Mouse (Mus musculus): ENCODE results near the gene Cox7a1. TPM values are rescaled to one million over a fixed set of nuclear protein-coding genes. Genes with fewer than 3 reads are reported as not detected.

Gene Cox7a1
- polyA plus RNA-seq, 1 experiment from 2014 or later: 43.0 TPM

- WGBS: 76% methylated on average over 3 of the region's 3 CpGs
- no peak for TF ChIP-seq CTCF (IDR thresholded peaks at IDR 0.05; ENCODE audit: low read depth)
These were observed 37.5 kb downstream of the Cox7a1 start for GRCm38 (mm10) chr7:30221433-30221832.

GRCm38 (mm10) chr7:30222205-30222604 is 38.3 kb downstream of the Cox7a1 start:
- no peaks in the 10 kb centered on the region for H3K27me3 ChIP-seq (ENCODE audit: insufficient read depth, low read length)
- H3K4me3 ChIP-seq (replicated peaks; ENCODE audit: low read depth, low read length): no peak overlapping the region
- no peak for TF ChIP-seq CTCF (IDR thresholded peaks at IDR 0.05; ENCODE audit: low read depth)
- no peak overlapping the region for H3K27ac ChIP-seq
- ATAC-seq (replicated peaks; ENCODE audit: low FRiP score, low read depth) (no peak), DNase-seq (ENCODE audit: low spot score) (no peak)
- H3K4me2 ChIP-seq (ENCODE audit: low read length): no peak overlapping the region
- H3K4me1 ChIP-seq (replicated peaks; ENCODE audit: insufficient read depth, low read length): no peaks in the 10 kb centered on the region
- H3K9me3 ChIP-seq (replicated peaks; ENCODE audit: low read length): no peaks in the 10 kb centered on the region
- 93% methylated on average over 5 of the region's 5 CpGs for WGBS
- H3K36me3 ChIP-seq (ENCODE audit: insufficient read depth, low read length): peaks cover 25% of the 10 kb centered on the region
- H3K9ac ChIP-seq (ENCODE audit: low read depth, low read length): no peak overlapping the region

More at GRCm38 (mm10) chr7:30221433-30221832, 37.5 kb downstream of the Cox7a1 start:
- Histone ChIP-seq H3K4me2 (ENCODE audit: low read length) (no peak overlapping the region), H3K36me3 (ENCODE audit: insufficient read depth, low read length) (peaks cover 19% of the 10 kb centered on the region), H3K9ac (ENCODE audit: low read depth, low read length) (no peak overlapping the region), H3K9me3 (replicated peaks; ENCODE audit: low read length) (no peaks in the 10 kb centered on the region), H3K27me3 (ENCODE audit: insufficient read depth, low read length) (no peaks in the 10 kb centered on the region), H3K4me1 (replicated peaks; ENCODE audit: insufficient read depth, low read length) (no peaks in the 10 kb centered on the region), H3K4me3 (replicated peaks; ENCODE audit: low read depth, low read length) (no peak overlapping the region), H3K27ac (no peak overlapping the region)
- DNase-seq (ENCODE audit: low spot score) (no peak), ATAC-seq (replicated peaks; ENCODE audit: low FRiP score, low read depth) (no peak)

- no peaks in the 10 kb centered on the region for H3K4me1 ChIP-seq (replicated peaks; ENCODE audit: insufficient read depth, low read length)
- H3K27ac ChIP-seq: no peak overlapping the region
- peaks cover 25% of the 10 kb centered on the region for H3K36me3 ChIP-seq (ENCODE audit: insufficient read depth, low read length)
- no peak for DNase-seq (ENCODE audit: low spot score)
- H3K4me3 ChIP-seq (replicated peaks; ENCODE audit: low read depth, low read length): no peak overlapping the region
- H3K27me3 ChIP-seq (ENCODE audit: insufficient read depth, low read length): no peaks in the 10 kb centered on the region
- ATAC-seq (replicated peaks; ENCODE audit: low FRiP score, low read depth): no peak
- 92% methylated on average over 12 of the region's 12 CpGs for WGBS
- TF ChIP-seq CTCF (IDR thresholded peaks at IDR 0.05; ENCODE audit: low read depth): no peak
- no peaks in the 10 kb centered on the region for H3K9me3 ChIP-seq (replicated peaks; ENCODE audit: low read length)
- no peak overlapping the region for H3K9ac ChIP-seq (ENCODE audit: low read depth, low read length)
- H3K4me2 ChIP-seq (ENCODE audit: low read length): no peak overlapping the region
These were observed 40.3 kb downstream of the Cox7a1 start for GRCm38 (mm10) chr7:30224206-30224605.

- no peak for TF ChIP-seq CTCF (IDR thresholded peaks at IDR 0.05; ENCODE audit: low read depth)
- Histone ChIP-seq H3K36me3 (ENCODE audit: insufficient read depth, low read length) (peaks cover 11% of the 10 kb centered on the region), H3K4me3 (replicated peaks; ENCODE audit: low read depth, low read length) (peak overlapping the region; percentile 75), H3K9me3 (replicated peaks; ENCODE audit: low read length) (no peaks in the 10 kb centered on the region), H3K27me3 (ENCODE audit: insufficient read depth, low read length) (no peaks in the 10 kb centered on the region), H3K4me2 (ENCODE audit: low read length) (peak overlapping the region; percentile 74), H3K4me1 (replicated peaks; ENCODE audit: insufficient read depth, low read length) (peaks cover 10% of the 10 kb centered on the region), H3K27ac (no peak overlapping the region), H3K9ac (ENCODE audit: low read depth, low read length) (peak overlapping the region; percentile 51)
- ATAC-seq (replicated peaks; ENCODE audit: low FRiP score, low read depth) (peak; percentile 4; the same call in 1 of the 2 replicates), DNase-seq (ENCODE audit: low spot score) (no peak)
- WGBS: 0% methylated on average over 16 of the region's 16 CpGs
These were observed 47.4 kb downstream of the Cox7a1 start for GRCm38 (mm10) chr7:30231328-30231668.

DNA sequence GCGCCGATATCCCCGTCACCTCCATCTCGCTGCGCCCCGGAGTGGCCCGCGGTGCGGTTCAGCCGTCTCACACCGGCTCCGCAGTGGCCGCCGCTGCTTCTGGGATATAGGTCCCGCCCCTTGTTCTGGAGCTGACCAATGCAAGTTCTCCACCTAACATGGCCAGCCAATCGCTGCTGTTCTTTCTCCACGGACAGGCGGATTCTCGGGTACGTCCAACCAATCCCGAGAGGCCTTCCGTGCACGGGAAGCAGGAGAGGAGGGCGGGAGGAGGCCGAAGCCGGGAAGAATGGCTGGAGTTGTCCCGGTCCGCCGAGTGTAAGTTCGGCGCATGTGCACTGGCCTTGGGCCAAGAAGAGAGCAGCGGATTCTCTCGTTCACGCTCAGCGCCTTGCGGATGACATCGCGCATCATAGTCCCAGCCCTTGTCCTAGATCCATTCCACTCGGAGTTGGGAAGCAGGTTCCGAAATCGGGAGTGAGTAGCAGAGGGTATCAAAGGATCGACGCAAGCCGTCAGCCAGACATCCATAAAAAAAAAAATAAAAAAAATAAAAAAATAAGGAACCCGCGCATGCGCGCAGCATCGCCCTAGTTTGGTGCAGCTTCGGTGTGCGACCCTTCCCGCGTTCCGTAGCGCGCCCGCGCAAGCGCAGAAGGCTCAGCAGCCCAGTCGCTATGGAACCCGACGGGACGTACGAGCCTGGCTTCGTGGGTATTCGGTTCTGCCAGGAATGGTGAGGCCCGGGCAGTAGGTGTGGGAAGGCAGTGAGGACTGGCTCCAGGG is 47.9 kb downstream of the Cox7a1 start, which contains the start of the genes Polr2i and Tbcb:
Gene Polr2i (plus strand): TSS at position 280 of the 786 bp plus-strand sequence.
Gene Tbcb (minus strand): TSS at position 604 of the 786 bp plus-strand sequence.
- no peak for TF ChIP-seq CTCF (IDR thresholded peaks at IDR 0.05; ENCODE audit: low read depth)
- no peaks in the 10 kb centered on the region for H3K9me3 ChIP-seq (replicated peaks; ENCODE audit: low read length)
- WGBS: under 1% methylated on average over 67 of the region's 67 CpGs
- H3K36me3 ChIP-seq (ENCODE audit: insufficient read depth, low read length): 0 out of 2 replicates have a peak, but pooled peaks cover 6% of the 10 kb centered on the region
- H3K4me2 ChIP-seq (ENCODE audit: low read length): peak within 1 kb of the TSS; percentile 74
- ATAC-seq (replicated peaks; ENCODE audit: low FRiP score, low read depth) (peak; percentile 95), DNase-seq (ENCODE audit: low spot score) (peak; percentile 100)
- peaks cover 10% of the 10 kb centered on the region for H3K4me1 ChIP-seq (replicated peaks; ENCODE audit: insufficient read depth, low read length)
- H3K27ac ChIP-seq: peak within 1 kb of the TSS; percentile 93
- no peaks in the 10 kb centered on the region for H3K27me3 ChIP-seq (ENCODE audit: insufficient read depth, low read length)
- peak within 1 kb of the TSS; percentile 83 for H3K9ac ChIP-seq (ENCODE audit: low read depth, low read length)
- H3K4me3 ChIP-seq (replicated peaks; ENCODE audit: low read depth, low read length): peak within 1 kb of the TSS; percentile 75

- Histone ChIP-seq H3K4me1 (replicated peaks; ENCODE audit: insufficient read depth, low read length) (peaks cover 10% of the 10 kb centered on the region), H3K4me3 (replicated peaks; ENCODE audit: low read depth, low read length) (peak overlapping the region; percentile 75), H3K36me3 (ENCODE audit: insufficient read depth, low read length) (0 out of 2 replicates have a peak, but pooled peaks cover 4% of the 10 kb centered on the region), H3K4me2 (ENCODE audit: low read length) (peak overlapping the region; percentile 74), H3K9ac (ENCODE audit: low read depth, low read length) (peak overlapping the region; percentile 83), H3K27me3 (ENCODE audit: insufficient read depth, low read length) (no peaks in the 10 kb centered on the region), H3K9me3 (replicated peaks; ENCODE audit: low read length) (no peaks in the 10 kb centered on the region), H3K27ac (peak overlapping the region; percentile 93)
- WGBS: 4% methylated on average over 24 of the region's 24 CpGs
- ATAC-seq (replicated peaks; ENCODE audit: low FRiP score, low read depth) (peak; percentile 23), DNase-seq (ENCODE audit: low spot score) (peak; percentile 81)
- TF ChIP-seq CTCF (IDR thresholded peaks at IDR 0.05; ENCODE audit: low read depth): peak; percentile 70
These were observed 48.7 kb downstream of the Cox7a1 start for GRCm38 (mm10) chr7:30232631-30233148.

Measured in kidney, postnatal 0 days (tissue).